Mouse (Mus musculus) stomach, postnatal 0 days (tissue): ENCODE measurements around the gene Ptp4a2. TPM values are rescaled to one million over a fixed set of nuclear protein-coding genes. Genes with fewer than 3 reads are reported as not detected.

Source experiments
- ATAC-seq: fragments of 200-750 bp; cut with Nextera tagmentation; 2 replicates; pipeline ENCODE4 v1.8.0; 2017; ENCODE audit not compliant: low FRiP score, low TSS enrichment
- DNase-seq: peaks from one replicate; pipeline ENCODE4 v3.0.0-alpha.2; 2016; ENCODE audit warnings: low spot score
- H3K27ac ChIP-seq: fragments of 300-500 bp; sonication (generic); replicated peaks from 2 replicates; pipeline ENCODE4 v1.5.1; 2014; ENCODE audit warnings: mild to moderate bottlenecking, control low read depth
- H3K27me3 ChIP-seq: fragments of 300-500 bp; sonication (generic); 2 replicates; pipeline ENCODE4 v1.6.1; 2014; ENCODE audit warnings: low read length; ENCODE audit not compliant: control insufficient read depth, insufficient read depth
- H3K36me3 ChIP-seq: fragments of 300-500 bp; sonication (generic); 2 replicates; pipeline ENCODE4 v1.6.1; 2014; ENCODE audit warnings: low read length, mixed read lengths; ENCODE audit not compliant: control insufficient read depth, insufficient read depth
- H3K4me1 ChIP-seq: fragments of 300-500 bp; sonication (generic); replicated peaks from 2 replicates; pipeline ENCODE4 v1.6.1; 2014; ENCODE audit warnings: antibody characterized with exemption; ENCODE audit not compliant: control insufficient read depth, insufficient read depth
- H3K4me2 ChIP-seq: fragments of 300-500 bp; sonication (generic); replicated peaks from 2 replicates; pipeline ENCODE4 v1.6.1; 2014; ENCODE audit warnings: low read depth, mild to moderate bottlenecking, control low read depth, moderate library complexity
- H3K4me3 ChIP-seq: fragments of 300-500 bp; sonication (generic); 2 replicates; pipeline ENCODE4 v1.5.1; 2014; ENCODE audit warnings: low read depth, low read length, control low read depth
- H3K9ac ChIP-seq: fragments of 300-500 bp; sonication (generic); 2 replicates; pipeline ENCODE4 v1.6.1; 2014; ENCODE audit warnings: mild to moderate bottlenecking, low read length, control low read depth, mixed read lengths
- H3K9me3 ChIP-seq: fragments of 300-500 bp; sonication (generic); 2 replicates; pipeline ENCODE4 v1.6.1; 2016; ENCODE audit warnings: low read length; ENCODE audit not compliant: control insufficient read depth
- CTCF ChIP-seq: IDR thresholded peaks from 2 replicates; pipeline ENCODE4 v1.5.1; 2016; ENCODE audit warnings: antibody characterized with exemption, low read depth, mild to moderate bottlenecking, moderate library complexity
- EP300 ChIP-seq: optimal IDR thresholded peaks from 2 replicates; pipeline ENCODE3; 2016; ENCODE audit warnings: antibody characterized with exemption
- WGBS: fragments of 180-500 bp; shearing (Covaris S2); extraction: QIAGEN DNeasy Blood & Tissue Kit; methylation state at CpG from one replicate; pipeline ENCODE4 v1.1.7; 2014; 5-methylcytosine and 5-hydroxymethylcytosine counted together
- polyA plus RNA-seq: library from polyadenylated mRNA; unstranded; fragments of >200 nt; fragmentation: Nextera tagmentation; extraction: Ambion mirVana; gene quantifications from 2 replicates; pipeline ENCODE4 v1.2.1, GENCODE M21; 2015

Gene Ptp4a2
- polyA plus RNA-seq, 1 experiment from 2014 or later = 275 TPM

DNA sequence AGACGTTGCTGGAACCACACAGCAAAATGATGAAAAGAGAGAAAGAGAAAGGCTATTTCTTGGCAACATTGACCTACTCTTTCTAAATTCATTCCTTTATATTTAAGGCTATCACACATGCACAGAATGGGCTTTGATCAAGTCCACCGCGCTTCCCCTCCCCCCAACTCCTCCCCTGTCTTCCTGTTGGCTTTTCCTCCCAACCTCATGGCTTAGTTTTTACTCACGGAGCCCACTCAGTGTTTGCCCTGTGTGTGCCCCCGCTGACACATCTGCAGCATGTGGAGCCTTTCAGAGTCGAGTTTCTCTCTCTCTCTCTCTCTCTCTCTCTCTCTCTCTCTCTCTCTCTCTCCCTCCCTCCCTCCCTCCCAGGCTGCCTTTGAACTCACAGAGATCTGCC, 40.4 kb upstream of the Ptp4a2 start:
- no peak overlapping the region for H3K4me2 ChIP-seq
- no peaks in the 10 kb centered on the region for H3K9me3 ChIP-seq
- ATAC-seq (no peak), DNase-seq (no peak)
- no peak overlapping the region for H3K27ac ChIP-seq
- no peak overlapping the region for H3K9ac ChIP-seq
- no peaks in the 10 kb centered on the region for H3K27me3 ChIP-seq
- 60% methylated on average over 6 of the region's 6 CpGs for WGBS
- H3K4me1 ChIP-seq = no peaks in the 10 kb centered on the region
- H3K36me3 ChIP-seq = no peaks in the 10 kb centered on the region
- H3K4me3 ChIP-seq = no peak overlapping the region
- TF ChIP-seq EP300 (no peak), CTCF (no peak)

DNA sequence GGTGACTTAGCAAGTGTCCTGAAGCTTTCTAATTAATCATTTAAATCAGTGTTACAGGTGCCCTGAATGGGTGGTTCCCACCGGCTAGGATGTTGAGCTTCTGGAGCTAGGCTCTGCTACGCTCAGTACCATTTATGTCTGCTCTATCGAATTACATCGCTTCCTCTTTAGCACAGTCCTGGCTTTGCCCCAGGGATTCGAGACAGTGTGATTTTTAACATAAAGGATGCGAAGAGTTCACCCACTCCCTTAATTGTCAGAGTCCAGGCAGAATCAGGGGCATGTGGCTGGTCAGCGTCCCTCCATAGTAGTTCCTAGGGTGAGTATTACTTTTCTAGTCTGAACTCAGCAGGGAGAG, 39.7 kb upstream of the Ptp4a2 start:
- Histone ChIP-seq H3K27me3 (no peaks in the 10 kb centered on the region), H3K4me3 (no peak overlapping the region), H3K36me3 (no peaks in the 10 kb centered on the region), H3K27ac (no peak overlapping the region), H3K4me2 (peak overlapping the region; percentile 42), H3K9me3 (no peaks in the 10 kb centered on the region), H3K9ac (no peak overlapping the region), H3K4me1 (no peaks in the 10 kb centered on the region)
- WGBS = 22% methylated on average over 7 of the region's 7 CpGs
- DNase-seq (no peak), ATAC-seq (no peak)
- TF ChIP-seq CTCF (no peak), EP300 (no peak)

DNA sequence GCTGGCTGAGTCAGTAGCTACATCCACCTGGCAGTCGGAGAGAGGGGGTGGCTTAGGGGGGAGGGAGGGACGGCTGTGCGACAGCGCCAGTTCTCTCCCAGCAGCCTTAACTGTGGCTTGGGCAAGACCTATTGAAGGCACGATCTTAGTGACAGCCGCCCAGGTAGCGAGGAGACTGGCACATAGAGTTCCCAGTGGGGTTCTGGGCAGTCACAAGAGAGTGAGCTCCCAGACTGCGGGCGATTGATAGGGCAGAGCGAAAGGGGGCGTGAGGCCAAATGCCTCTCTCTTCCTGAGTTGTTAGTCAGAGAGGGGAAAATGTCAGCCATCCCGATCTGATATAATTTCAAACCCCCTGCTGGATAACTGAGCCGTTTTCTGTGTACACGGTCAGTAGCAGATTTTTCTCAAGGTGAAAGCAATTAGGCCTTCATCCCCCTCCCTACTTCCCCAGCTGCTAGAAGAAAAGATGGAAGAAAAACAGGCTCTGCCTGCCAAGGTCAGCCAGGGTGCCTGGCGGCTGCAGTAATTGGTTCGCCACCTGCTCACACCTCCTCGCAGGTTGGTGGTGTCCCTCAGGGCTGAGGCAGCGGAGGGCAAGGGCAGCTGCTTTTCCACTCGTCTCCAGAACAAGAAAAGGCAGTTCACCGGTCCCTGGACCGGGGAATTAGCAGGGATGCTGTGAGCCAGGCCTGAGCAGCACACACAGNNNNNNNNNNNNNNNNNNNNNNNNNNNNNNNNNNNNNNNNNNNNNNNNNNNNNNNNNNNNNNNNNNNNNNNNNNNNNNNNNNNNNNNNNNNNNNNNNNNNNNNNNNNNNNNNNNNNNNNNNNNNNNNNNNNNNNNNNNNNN, 39.1 kb upstream of the Ptp4a2 start:
- H3K4me3 ChIP-seq = no peak overlapping the region
- no peaks in the 10 kb centered on the region for H3K4me1 ChIP-seq
- TF ChIP-seq CTCF (no peak), EP300 (no peak)
- peak overlapping the region; percentile 42 for H3K4me2 ChIP-seq
- DNase-seq (peak; percentile 67), ATAC-seq (peak; percentile 72)
- H3K36me3 ChIP-seq = no peaks in the 10 kb centered on the region
- no peaks in the 10 kb centered on the region for H3K9me3 ChIP-seq
- 0 out of 2 replicates have a peak overlapping the region, but pooled peaks have one; percentile 35 for H3K9ac ChIP-seq
- no peak overlapping the region for H3K27ac ChIP-seq
- H3K27me3 ChIP-seq = no peaks in the 10 kb centered on the region
- 9% methylated on average over 21 of the region's 21 CpGs for WGBS

DNA sequence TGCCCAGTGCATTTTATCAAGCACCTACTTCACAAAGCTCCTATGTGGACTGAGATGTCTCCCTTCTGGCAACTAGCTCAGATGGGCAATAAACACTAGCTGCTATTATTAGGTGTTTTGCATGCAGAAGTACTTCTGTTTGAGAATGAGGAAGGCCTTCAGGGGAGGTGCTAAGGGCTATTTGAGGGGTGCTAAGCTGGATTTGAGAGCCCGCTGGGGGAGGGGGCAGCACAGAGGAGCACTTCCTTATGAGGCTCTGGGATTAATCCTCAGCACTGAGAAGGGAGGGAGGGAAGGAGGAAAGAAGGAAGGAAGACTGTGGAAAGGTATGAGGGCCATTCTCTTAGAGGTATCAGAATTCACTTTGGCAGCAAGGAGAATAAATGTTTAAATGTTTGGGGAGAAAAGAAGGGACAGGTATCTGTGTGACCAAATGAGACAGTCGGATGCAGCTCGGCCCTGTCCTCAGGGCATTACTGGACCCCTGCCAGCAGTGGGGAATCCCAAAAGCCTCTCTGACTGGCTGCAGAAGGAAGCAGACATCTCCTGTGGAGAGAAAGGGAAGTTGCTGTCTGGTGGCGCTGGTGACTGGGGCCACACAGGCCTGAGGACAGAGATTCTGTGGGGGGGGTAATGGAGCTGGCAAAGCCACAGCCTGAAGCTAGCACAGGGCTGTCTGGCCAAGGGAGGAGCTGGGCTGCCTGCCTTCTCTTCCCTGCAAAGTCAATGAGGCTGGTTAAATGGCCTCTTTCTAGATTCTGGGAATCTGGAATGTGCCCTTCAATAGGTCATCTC, 28.9 kb upstream of the Ptp4a2 start:
- Histone ChIP-seq H3K9me3 (no peaks in the 10 kb centered on the region), H3K27ac (peak overlapping the region; percentile 56; the same call in 1 of the 2 replicates), H3K4me1 (no peaks in the 10 kb centered on the region; the same call in 1 of the 2 replicates), H3K27me3 (no peaks in the 10 kb centered on the region), H3K36me3 (no peaks in the 10 kb centered on the region), H3K4me2 (no peak overlapping the region), H3K9ac (no peak overlapping the region), H3K4me3 (no peak overlapping the region)
- 32% methylated on average over 4 of the region's 4 CpGs for WGBS
- 0 out of 2 replicates have a peak, but pooled peaks have one; percentile 30 for ATAC-seq
- TF ChIP-seq CTCF (no peak), EP300 (no peak)
- DNase-seq = no peak

DNA sequence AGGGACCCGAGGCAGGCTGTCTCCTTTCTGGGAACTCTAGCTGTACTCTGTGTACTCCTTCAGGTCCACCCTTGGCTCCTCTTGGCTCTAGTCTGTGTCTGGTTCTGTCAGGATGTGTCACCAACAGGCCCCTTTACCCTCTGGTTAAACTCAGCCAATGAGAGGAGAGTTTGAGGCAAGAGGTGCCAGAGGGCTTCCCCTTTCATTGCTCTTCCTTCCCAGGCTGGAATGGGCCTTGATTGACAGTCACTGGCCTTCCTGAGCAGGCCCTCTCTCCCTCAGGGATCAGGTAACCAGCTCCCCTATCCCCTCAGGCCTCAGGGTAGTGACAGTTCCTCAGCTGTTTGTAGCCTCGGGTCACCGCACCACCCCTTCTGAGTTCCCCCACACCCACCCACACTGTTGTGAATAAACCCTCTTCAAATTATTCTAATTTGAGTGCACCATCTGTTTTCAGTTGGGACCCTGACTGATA, 28.1 kb upstream of the Ptp4a2 start:
- Histone ChIP-seq H3K27me3 (no peaks in the 10 kb centered on the region), H3K9ac (no peak overlapping the region), H3K4me1 (no peaks in the 10 kb centered on the region; the same call in 1 of the 2 replicates), H3K4me3 (no peak overlapping the region), H3K27ac (peak overlapping the region; percentile 56; the same call in 1 of the 2 replicates), H3K4me2 (no peak overlapping the region), H3K36me3 (no peaks in the 10 kb centered on the region), H3K9me3 (no peaks in the 10 kb centered on the region)
- WGBS = 44% methylated on average over 3 of the region's 3 CpGs
- ATAC-seq (peak; percentile 30; the same call in 1 of the 2 replicates), DNase-seq (no peak)
- no peak for TF ChIP-seq EP300
